Mouse (Mus musculus) limb, embryonic 15.5 days (tissue): ENCODE measurements around the gene Ccdc149. TPM values are rescaled to one million over a fixed set of nuclear protein-coding genes. Genes with fewer than 3 reads are reported as not detected.

Source experiments
- ATAC-seq: fragments of 200-750 bp; cut with Nextera tagmentation; 2 replicates; pipeline ENCODE4 v1.8.0; 2017; ENCODE audit warnings: low read depth, moderate TSS enrichment; ENCODE audit not compliant: insufficient number of reproducible peaks, low FRiP score, low TSS enrichment
- H3K27ac ChIP-seq: fragments of 300-500 bp; sonication (generic); 2 replicates; pipeline ENCODE4 v1.5.1; 2015; ENCODE audit warnings: moderate library complexity, mild to moderate bottlenecking, inconsistent platforms
- H3K27me3 ChIP-seq: fragments of 300-500 bp; sonication (generic); 2 replicates; pipeline ENCODE4 v1.6.1; 2015; ENCODE audit warnings: inconsistent platforms
- H3K36me3 ChIP-seq: fragments of 300-500 bp; sonication (generic); 2 replicates; pipeline ENCODE4 v1.6.1; 2015; ENCODE audit warnings: inconsistent platforms
- H3K4me1 ChIP-seq: fragments of 300-500 bp; sonication (generic); 2 replicates; pipeline ENCODE4 v1.6.1; 2015; ENCODE audit warnings: inconsistent platforms
- H3K4me2 ChIP-seq: fragments of 300-500 bp; sonication (generic); 2 replicates; pipeline ENCODE4 v1.6.1; 2015; ENCODE audit warnings: mild to moderate bottlenecking, inconsistent platforms
- H3K4me3 ChIP-seq: fragments of 300-500 bp; sonication (generic); 2 replicates; pipeline ENCODE4 v1.5.1; 2015; ENCODE audit warnings: mild to moderate bottlenecking, inconsistent platforms
- H3K9ac ChIP-seq: fragments of 300-500 bp; sonication (generic); 2 replicates; pipeline ENCODE4 v1.6.1; 2015; ENCODE audit warnings: inconsistent platforms
- H3K9me3 ChIP-seq: fragments of 300-500 bp; sonication (generic); 2 replicates; pipeline ENCODE4 v1.6.1; 2016; ENCODE audit warnings: inconsistent platforms
- WGBS: fragments of 180-500 bp; shearing (Covaris S2); methylation state at CpG from one replicate; pipeline ENCODE4 v1.1.7; 2015; 5-methylcytosine and 5-hydroxymethylcytosine counted together
- polyA plus RNA-seq: library from polyadenylated mRNA; unstranded; fragments of >200 nt; fragmentation: Nextera tagmentation; extraction: Ambion mirVana; gene quantifications from 2 replicates; pipeline ENCODE4 v1.2.1, GENCODE M21; 2015

Ccdc149 gene
- polyA plus RNA-seq, 1 experiment from 2014 or later = 3.3 TPM

DNA sequence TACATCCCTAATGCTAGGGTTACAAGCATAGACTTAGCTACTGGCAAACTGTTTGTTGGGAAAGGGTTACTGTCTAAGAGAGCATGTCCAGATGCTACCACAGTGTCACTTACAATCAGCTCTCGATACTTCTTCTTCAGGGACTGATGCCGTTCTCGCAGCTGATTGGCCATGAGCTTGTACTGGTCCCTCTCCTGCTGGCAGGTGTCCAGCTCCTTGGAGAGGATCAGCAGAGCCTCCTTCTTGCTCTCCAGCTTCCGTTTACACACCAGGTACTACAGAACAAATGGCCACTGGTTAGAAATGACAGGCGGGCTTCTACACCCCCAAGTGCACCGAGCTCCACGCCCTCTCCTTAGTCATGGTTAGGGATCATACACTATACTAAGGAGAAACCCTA, 32.4 kb downstream of the Ccdc149 start:
- WGBS = 81% methylated on average over 7 of the region's 7 CpGs
- Histone ChIP-seq H3K4me2 (no peak overlapping the region), H3K9me3 (no peaks in the 10 kb centered on the region), H3K4me1 (no peaks in the 10 kb centered on the region), H3K4me3 (no peak overlapping the region), H3K36me3 (no peaks in the 10 kb centered on the region), H3K27me3 (no peaks in the 10 kb centered on the region), H3K9ac (no peak overlapping the region), H3K27ac (no peak overlapping the region)
- no peak for ATAC-seq

DNA sequence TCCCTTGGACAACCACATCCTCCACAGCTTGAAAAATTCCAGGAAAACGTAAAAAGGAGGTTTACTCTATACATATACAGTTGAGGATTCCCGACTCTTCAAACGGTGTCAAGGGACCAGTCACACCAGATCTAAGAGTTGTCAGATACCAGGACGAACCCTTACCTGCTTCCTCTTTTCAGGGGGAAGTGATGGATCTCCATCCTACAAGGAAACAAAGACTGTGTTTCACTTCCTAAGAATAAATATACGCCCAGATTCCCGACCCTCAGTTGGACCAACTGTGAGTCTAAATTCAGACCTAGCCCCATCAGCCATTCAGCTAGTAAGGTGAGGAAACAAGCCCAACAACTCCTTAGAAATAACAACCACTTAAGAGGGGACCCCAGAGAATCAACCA, 35.8 kb downstream of the Ccdc149 start:
- Histone ChIP-seq H3K27ac (no peak overlapping the region), H3K4me1 (peaks cover 5% of the 10 kb centered on the region), H3K4me2 (no peak overlapping the region), H3K9ac (no peak overlapping the region), H3K36me3 (no peaks in the 10 kb centered on the region), H3K27me3 (no peaks in the 10 kb centered on the region), H3K4me3 (no peak overlapping the region), H3K9me3 (no peaks in the 10 kb centered on the region)
- ATAC-seq = no peak
- 82% methylated on average over 6 of the region's 6 CpGs for WGBS

DNA sequence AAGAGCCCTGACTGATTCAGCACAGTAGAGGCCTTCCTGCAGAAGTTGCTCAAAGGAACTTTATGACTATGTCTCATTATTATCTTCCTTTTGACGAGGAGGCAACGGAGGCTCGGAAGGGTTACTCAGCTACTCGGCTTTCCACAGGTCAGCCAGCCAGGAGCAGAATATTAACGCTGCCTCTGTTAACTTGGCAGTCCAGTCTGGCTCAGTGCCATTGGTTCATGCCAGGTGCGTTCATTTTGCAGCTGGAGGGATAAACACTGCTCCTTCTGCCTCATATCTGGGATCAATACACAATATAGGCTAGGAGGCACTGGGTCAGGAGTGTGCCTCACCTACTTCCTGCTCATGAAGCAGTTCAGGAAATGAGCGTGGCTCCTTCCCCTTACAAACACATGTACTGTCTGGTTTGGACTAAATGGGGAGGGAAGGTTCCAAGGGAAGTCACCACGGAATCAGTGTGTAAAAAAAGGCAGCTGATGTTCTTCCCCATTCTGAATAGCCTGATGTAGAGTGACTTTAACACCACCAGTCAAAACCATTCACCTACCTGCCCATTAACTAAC, 40.0 kb downstream of the Ccdc149 start:
- Histone ChIP-seq H3K27ac (no peak overlapping the region), H3K4me1 (peaks cover 5% of the 10 kb centered on the region), H3K9me3 (no peaks in the 10 kb centered on the region), H3K4me3 (no peak overlapping the region), H3K27me3 (no peaks in the 10 kb centered on the region), H3K36me3 (no peaks in the 10 kb centered on the region), H3K4me2 (no peak overlapping the region), H3K9ac (no peak overlapping the region)
- ATAC-seq = no peak
- WGBS = 35% methylated on average over 8 of the region's 8 CpGs

DNA sequence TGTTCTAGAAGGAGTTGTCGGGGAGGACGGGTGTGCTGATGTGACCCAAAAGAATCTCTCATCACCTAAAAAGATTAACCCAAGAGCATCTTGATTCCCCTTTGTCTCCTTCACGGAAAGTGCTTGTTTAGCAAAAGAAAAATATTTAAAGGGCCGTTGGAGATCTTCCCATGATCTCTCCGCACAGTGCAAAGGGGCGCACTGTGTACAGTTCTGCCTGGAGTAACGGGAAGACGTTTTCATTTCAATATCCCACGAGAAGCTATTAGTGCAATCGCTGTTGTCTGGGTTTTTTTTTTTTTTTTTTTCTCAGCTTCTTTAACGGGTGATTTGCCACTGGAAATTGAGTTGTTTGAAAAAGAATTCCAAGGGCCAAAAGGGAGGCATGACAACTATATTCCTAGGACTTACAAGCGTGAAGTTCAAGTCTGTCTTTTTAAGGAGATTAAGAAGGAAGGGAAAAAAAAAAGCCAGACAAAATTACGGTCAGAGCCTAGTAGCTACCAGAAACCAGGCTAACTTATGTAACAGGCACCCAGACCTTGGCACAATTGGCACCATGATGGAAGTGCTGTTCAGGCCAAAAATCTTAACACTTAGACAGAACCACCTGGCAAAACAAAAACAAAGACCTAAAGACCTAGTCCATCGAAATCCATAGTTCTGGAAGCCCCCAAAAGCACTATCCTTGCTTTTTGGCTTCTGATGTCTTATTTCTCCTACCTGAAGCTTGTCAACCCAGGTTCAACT, 41.4 kb downstream of the Ccdc149 start:
- no peaks in the 10 kb centered on the region for H3K36me3 ChIP-seq
- 73% methylated on average over 14 of the region's 14 CpGs for WGBS
- no peak overlapping the region for H3K27ac ChIP-seq
- no peaks in the 10 kb centered on the region for H3K9me3 ChIP-seq
- peaks cover 5% of the 10 kb centered on the region for H3K4me1 ChIP-seq
- ATAC-seq = no peak
- no peaks in the 10 kb centered on the region for H3K27me3 ChIP-seq
- H3K4me2 ChIP-seq = no peak overlapping the region
- H3K4me3 ChIP-seq = no peak overlapping the region
- H3K9ac ChIP-seq = no peak overlapping the region

- Histone ChIP-seq H3K4me3 (no peak overlapping the region), H3K36me3 (no peaks in the 10 kb centered on the region), H3K27ac (no peak overlapping the region), H3K27me3 (no peaks in the 10 kb centered on the region), H3K4me1 (peaks cover 5% of the 10 kb centered on the region), H3K4me2 (no peak overlapping the region), H3K9me3 (no peaks in the 10 kb centered on the region), H3K9ac (no peak overlapping the region)
- WGBS = 33% methylated on average over 4 of the region's 4 CpGs
- no peak for ATAC-seq
These were observed 42.7 kb downstream of the Ccdc149 start for GRCm38 (mm10) chr5:52428613-52429012.

DNA sequence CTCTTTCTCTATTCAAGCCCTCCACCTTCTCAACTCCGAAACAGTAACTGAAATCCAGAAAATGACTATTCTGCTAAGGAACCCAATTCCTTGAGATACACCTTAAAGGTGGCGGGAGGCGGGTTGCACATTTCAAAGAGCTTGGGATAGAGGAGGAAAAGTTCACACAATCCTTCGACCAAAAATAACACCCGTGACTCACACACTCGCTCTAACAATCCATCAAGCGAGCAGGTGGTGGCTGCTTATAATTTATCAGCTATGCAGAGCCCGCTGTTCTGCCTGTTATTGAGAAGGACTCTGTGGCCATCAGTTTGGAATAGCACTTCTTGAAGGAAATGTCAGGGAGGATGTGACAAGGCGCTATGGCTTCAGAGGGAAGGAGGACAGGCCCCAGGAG, 45.5 kb downstream of the Ccdc149 start:
- no peaks in the 10 kb centered on the region for H3K9me3 ChIP-seq
- no peak overlapping the region for H3K9ac ChIP-seq
- no peaks in the 10 kb centered on the region for H3K4me1 ChIP-seq
- H3K36me3 ChIP-seq = no peaks in the 10 kb centered on the region
- no peak for ATAC-seq
- no peaks in the 10 kb centered on the region for H3K27me3 ChIP-seq
- no peak overlapping the region for H3K4me2 ChIP-seq
- 81% methylated on average over 9 of the region's 9 CpGs for WGBS
- no peak overlapping the region for H3K4me3 ChIP-seq
- no peak overlapping the region for H3K27ac ChIP-seq

DNA sequence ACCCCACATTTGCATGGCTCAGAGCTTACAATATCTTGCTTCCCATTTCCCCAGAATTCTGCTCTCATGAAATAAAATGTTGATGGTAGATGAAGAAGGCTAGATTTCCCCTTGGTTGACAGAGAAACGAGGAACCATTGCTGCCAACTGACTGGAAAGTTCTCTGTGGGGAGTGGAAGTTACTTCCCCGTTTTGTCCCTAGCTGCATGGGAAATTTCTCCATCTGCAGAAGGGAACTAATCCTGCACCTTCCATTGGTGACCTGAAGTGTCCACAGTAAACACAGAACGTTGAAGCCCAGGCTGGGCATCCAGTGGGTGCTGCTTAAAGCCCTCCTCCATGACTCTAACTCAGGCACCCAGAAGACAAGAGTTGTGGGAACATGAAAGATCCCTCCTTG, 47.4 kb downstream of the Ccdc149 start:
- Histone ChIP-seq H3K4me2 (no peak overlapping the region), H3K9me3 (no peaks in the 10 kb centered on the region), H3K27me3 (no peaks in the 10 kb centered on the region), H3K4me3 (no peak overlapping the region), H3K27ac (no peak overlapping the region), H3K36me3 (no peaks in the 10 kb centered on the region), H3K4me1 (no peaks in the 10 kb centered on the region), H3K9ac (no peak overlapping the region)
- WGBS = 64% methylated on average over 3 of the region's 3 CpGs
- ATAC-seq = no peak

- Histone ChIP-seq H3K4me1 (no peaks in the 10 kb centered on the region), H3K36me3 (no peaks in the 10 kb centered on the region), H3K4me3 (no peak overlapping the region), H3K4me2 (no peak overlapping the region), H3K9ac (no peak overlapping the region), H3K27me3 (no peaks in the 10 kb centered on the region), H3K27ac (no peak overlapping the region), H3K9me3 (no peaks in the 10 kb centered on the region)
- 61% methylated on average over 2 of the region's 2 CpGs for WGBS
- ATAC-seq = no peak
These were observed 54.8 kb downstream of the Ccdc149 start for GRCm38 (mm10) chr5:52416485-52416884.

DNA sequence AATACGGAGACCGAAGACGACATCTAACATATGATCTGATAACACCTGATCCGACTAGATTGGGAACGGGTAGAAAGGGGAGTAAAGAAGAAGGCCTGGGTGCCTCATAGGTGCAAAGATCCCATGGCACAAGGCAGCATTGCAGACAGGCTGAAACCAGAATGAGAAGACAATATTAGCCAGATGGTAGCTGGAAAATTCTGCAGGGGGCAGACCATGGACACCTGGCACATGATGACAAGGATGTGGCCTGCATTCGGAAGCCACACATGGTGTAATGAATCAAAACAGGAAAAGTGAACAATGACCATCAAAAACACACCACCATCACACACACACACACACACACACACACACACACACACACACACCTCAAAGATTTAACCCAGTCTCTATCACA, 55.4 kb downstream of the Ccdc149 start:
- H3K36me3 ChIP-seq = no peaks in the 10 kb centered on the region

DNA sequence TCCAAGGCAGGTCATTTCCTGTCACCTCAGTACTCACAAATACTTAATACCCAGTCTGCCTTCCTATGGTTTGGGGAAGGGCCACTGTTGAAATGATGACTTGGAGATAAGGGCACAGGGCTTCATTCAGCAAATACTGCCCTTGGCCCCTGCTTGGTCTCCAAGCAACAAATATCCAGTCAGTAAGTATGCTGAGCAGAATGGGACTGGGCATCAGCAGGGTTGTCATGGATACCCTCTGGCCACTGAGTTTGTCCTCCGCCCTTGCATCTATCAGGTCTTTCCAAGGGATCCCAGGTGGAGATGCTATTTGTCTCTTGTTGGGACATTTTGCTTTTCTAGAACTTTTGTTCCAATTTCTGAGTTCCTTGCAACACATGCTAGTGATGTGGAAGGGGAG, 56.1 kb downstream of the Ccdc149 start:
- no peaks in the 10 kb centered on the region for H3K36me3 ChIP-seq
- H3K4me3 ChIP-seq = no peak overlapping the region
- H3K27ac ChIP-seq = no peak overlapping the region
- ATAC-seq = no peak
- H3K9ac ChIP-seq = no peak overlapping the region
- no peaks in the 10 kb centered on the region for H3K9me3 ChIP-seq
- H3K4me2 ChIP-seq = no peak overlapping the region
- H3K4me1 ChIP-seq = no peaks in the 10 kb centered on the region
- no peaks in the 10 kb centered on the region for H3K27me3 ChIP-seq
- 79% methylated on average over 1 of the region's 1 CpGs for WGBS

More for the DNA sequence above, 55.4 kb downstream of the Ccdc149 start:
- no peak overlapping the region for H3K4me3 ChIP-seq
- H3K27ac ChIP-seq = no peak overlapping the region
- H3K4me2 ChIP-seq = no peak overlapping the region
- no peak for ATAC-seq
- 84% methylated on average over 6 of the region's 6 CpGs for WGBS
- no peak overlapping the region for H3K9ac ChIP-seq
- H3K27me3 ChIP-seq = no peaks in the 10 kb centered on the region
- H3K9me3 ChIP-seq = no peaks in the 10 kb centered on the region
- no peaks in the 10 kb centered on the region for H3K4me1 ChIP-seq

- 56% methylated on average over 3 of the region's 3 CpGs for WGBS
- H3K9ac ChIP-seq = no peak overlapping the region
These were observed 59.8 kb downstream of the Ccdc149 start for GRCm38 (mm10) chr5:52411567-52411966.

DNA sequence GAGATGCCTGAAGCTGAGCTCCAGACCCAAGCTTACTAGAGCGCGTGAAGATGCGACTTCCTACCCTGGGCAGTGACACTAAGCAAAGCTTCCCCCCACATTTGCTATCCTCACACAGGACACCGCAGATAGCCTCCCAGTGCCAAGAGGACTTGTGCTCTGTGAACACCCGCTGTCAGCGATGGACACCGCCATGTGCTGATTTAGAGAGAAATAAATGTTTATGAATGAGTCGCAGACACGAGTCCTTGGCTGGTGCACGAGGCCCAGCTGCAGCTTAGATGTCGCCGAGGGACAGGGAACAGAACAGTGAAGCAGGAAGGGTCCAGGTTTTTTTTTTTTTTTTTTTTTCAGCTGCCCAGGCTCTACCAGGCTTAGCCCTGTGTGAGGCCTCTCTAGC, 61.1 kb downstream of the Ccdc149 start:
- no peak for ATAC-seq
- no peaks in the 10 kb centered on the region for H3K27me3 ChIP-seq
- no peaks in the 10 kb centered on the region for H3K36me3 ChIP-seq
- WGBS = 85% methylated on average over 12 of the region's 12 CpGs
- H3K4me3 ChIP-seq = no peak overlapping the region
- H3K9me3 ChIP-seq = no peaks in the 10 kb centered on the region
- no peaks in the 10 kb centered on the region for H3K4me1 ChIP-seq
- H3K27ac ChIP-seq = no peak overlapping the region
- H3K9ac ChIP-seq = no peak overlapping the region
- no peak overlapping the region for H3K4me2 ChIP-seq

More at GRCm38 (mm10) chr5:52411567-52411966, 59.8 kb downstream of the Ccdc149 start:
- no peaks in the 10 kb centered on the region for H3K36me3 ChIP-seq
- no peaks in the 10 kb centered on the region for H3K4me1 ChIP-seq
- no peak overlapping the region for H3K4me3 ChIP-seq
- no peaks in the 10 kb centered on the region for H3K9me3 ChIP-seq
- no peaks in the 10 kb centered on the region for H3K27me3 ChIP-seq
- no peak overlapping the region for H3K27ac ChIP-seq
- no peak for ATAC-seq
- no peak overlapping the region for H3K4me2 ChIP-seq
